Mouse (Mus musculus) limb, embryonic 11.5 days (tissue): ENCODE results near the gene Pde3a. TPM values are rescaled to one million over a fixed set of nuclear protein-coding genes. Genes with fewer than 3 reads are reported as not detected.

ENCODE experiments used
- ATAC-seq: fragments of 200-750 bp; cut with Nextera tagmentation; 2 replicates; pipeline ENCODE4 v1.8.0; 2017; ENCODE audit warnings: low read depth; ENCODE audit not compliant: insufficient number of reproducible peaks, low FRiP score, low TSS enrichment
- DNase-seq: peaks from one replicate; pipeline ENCODE4 v3.0.0-alpha.2; 2015; ENCODE audit warnings: low spot score
- H3K27ac ChIP-seq: fragments of 300-500 bp; sonication (generic); replicated peaks from 2 replicates; pipeline ENCODE4 v1.5.1; 2014; ENCODE audit warnings: low read depth, mild to moderate bottlenecking, low read length
- H3K27me3 ChIP-seq: fragments of 300-500 bp; sonication (generic); 2 replicates; pipeline ENCODE4 v1.6.1; 2014; ENCODE audit warnings: mild to moderate bottlenecking, low read length, mixed read lengths; ENCODE audit not compliant: control insufficient read depth, insufficient read depth
- H3K36me3 ChIP-seq: fragments of 300-500 bp; sonication (generic); 2 replicates; pipeline ENCODE4 v1.6.1; 2014; ENCODE audit warnings: mild to moderate bottlenecking, low read length, moderate library complexity, mixed read lengths; ENCODE audit not compliant: control insufficient read depth, insufficient read depth
- H3K4me1 ChIP-seq: fragments of 300-500 bp; sonication (generic); 2 replicates; pipeline ENCODE4 v1.6.1; 2014; ENCODE audit warnings: low read length, mixed read lengths; ENCODE audit not compliant: control insufficient read depth, insufficient read depth
- H3K4me2 ChIP-seq: fragments of 300-500 bp; sonication (generic); 2 replicates; pipeline ENCODE4 v1.6.1; 2014; ENCODE audit warnings: low read depth, mild to moderate bottlenecking, moderate library complexity; ENCODE audit not compliant: severe bottlenecking
- H3K4me3 ChIP-seq: fragments of 300-500 bp; sonication (generic); 2 replicates; pipeline ENCODE4 v1.5.1; 2014; ENCODE audit warnings: low read depth, low read length
- H3K9ac ChIP-seq: fragments of 300-500 bp; sonication (generic); 2 replicates; pipeline ENCODE4 v1.6.1; 2014; ENCODE audit warnings: mild to moderate bottlenecking, low read length
- H3K9me3 ChIP-seq: fragments of 300-500 bp; sonication (generic); 2 replicates; pipeline ENCODE4 v1.6.1; 2016; ENCODE audit warnings: low read length; ENCODE audit not compliant: control insufficient read depth
- WGBS: fragments of 180-500 bp; shearing (Covaris S2); extraction: QIAGEN DNeasy Blood & Tissue Kit; methylation state at CpG from one replicate; pipeline ENCODE4 v1.1.7; 2014; 5-methylcytosine and 5-hydroxymethylcytosine counted together
- polyA plus RNA-seq: library from polyadenylated mRNA; unstranded; fragments of >200 nt; fragmentation: Nextera tagmentation; extraction: Ambion mirVana; gene quantifications from 2 replicates; pipeline ENCODE4 v1.2.1, GENCODE M21; 2014

Gene Pde3a
- polyA plus RNA-seq, 1 experiment from 2014 or later, result 3.3 TPM

GRCm38 (mm10) chr6:141271579-141271978 lies 22.5 kb downstream of the Pde3a start:
- Histone ChIP-seq H3K4me2 (no peak overlapping the region), H3K9ac (no peak overlapping the region), H3K27ac (no peak overlapping the region), H3K4me3 (no peak overlapping the region), H3K4me1 (no peaks in the 10 kb centered on the region), H3K27me3 (no peaks in the 10 kb centered on the region), H3K9me3 (no peaks in the 10 kb centered on the region), H3K36me3 (no peaks in the 10 kb centered on the region)
- no peak for DNase-seq
- ATAC-seq, result no peak
- WGBS, result 95% methylated on average over 3 of the region's 3 CpGs

GRCm38 (mm10) chr6:141273685-141274084 lies 24.6 kb downstream of the Pde3a start:
- Histone ChIP-seq H3K4me2 (no peak overlapping the region), H3K4me3 (no peak overlapping the region), H3K9me3 (no peaks in the 10 kb centered on the region), H3K9ac (no peak overlapping the region), H3K4me1 (no peaks in the 10 kb centered on the region), H3K27ac (no peak overlapping the region), H3K36me3 (no peaks in the 10 kb centered on the region), H3K27me3 (no peaks in the 10 kb centered on the region)
- no peak for DNase-seq
- no peak for ATAC-seq
- 84% methylated on average over 6 of the region's 6 CpGs for WGBS

GRCm38 (mm10) chr6:141281685-141282084 lies 32.6 kb downstream of the Pde3a start:
- no peak overlapping the region for H3K9ac ChIP-seq
- no peaks in the 10 kb centered on the region for H3K27me3 ChIP-seq
- H3K9me3 ChIP-seq, result no peaks in the 10 kb centered on the region
- DNase-seq (no peak), ATAC-seq (no peak)
- H3K27ac ChIP-seq, result no peak overlapping the region
- H3K36me3 ChIP-seq, result no peaks in the 10 kb centered on the region
- H3K4me2 ChIP-seq, result no peak overlapping the region
- H3K4me1 ChIP-seq, result no peaks in the 10 kb centered on the region
- H3K4me3 ChIP-seq, result no peak overlapping the region
- WGBS, result 66% methylated on average over 3 of the region's 3 CpGs

DNA sequence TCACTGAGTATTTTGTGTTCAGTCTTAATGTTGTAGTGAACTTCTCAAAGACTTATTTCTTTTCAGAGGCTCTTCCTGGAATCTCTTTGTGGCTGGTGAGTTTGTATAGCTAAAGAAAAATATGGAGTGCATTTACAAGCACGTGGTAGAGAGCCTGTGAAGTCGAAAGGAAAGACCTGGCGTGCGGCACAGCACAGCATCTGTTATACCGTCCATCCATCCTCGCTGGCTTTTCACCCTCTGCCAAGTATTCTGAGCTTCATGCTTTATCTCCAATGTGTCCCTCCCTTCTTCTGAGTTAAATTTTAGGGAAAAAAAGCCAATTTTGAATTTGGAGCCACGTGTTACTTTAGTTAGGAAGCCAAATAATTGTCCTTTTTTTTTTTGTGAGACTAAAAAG lies 33.7 kb downstream of the Pde3a start:
- 84% methylated on average over 7 of the region's 7 CpGs for WGBS
- Histone ChIP-seq H3K9ac (no peak overlapping the region), H3K27me3 (no peaks in the 10 kb centered on the region), H3K27ac (no peak overlapping the region), H3K4me1 (no peaks in the 10 kb centered on the region), H3K4me3 (no peak overlapping the region), H3K9me3 (no peaks in the 10 kb centered on the region), H3K36me3 (no peaks in the 10 kb centered on the region), H3K4me2 (no peak overlapping the region)
- DNase-seq (no peak), ATAC-seq (no peak)

DNA sequence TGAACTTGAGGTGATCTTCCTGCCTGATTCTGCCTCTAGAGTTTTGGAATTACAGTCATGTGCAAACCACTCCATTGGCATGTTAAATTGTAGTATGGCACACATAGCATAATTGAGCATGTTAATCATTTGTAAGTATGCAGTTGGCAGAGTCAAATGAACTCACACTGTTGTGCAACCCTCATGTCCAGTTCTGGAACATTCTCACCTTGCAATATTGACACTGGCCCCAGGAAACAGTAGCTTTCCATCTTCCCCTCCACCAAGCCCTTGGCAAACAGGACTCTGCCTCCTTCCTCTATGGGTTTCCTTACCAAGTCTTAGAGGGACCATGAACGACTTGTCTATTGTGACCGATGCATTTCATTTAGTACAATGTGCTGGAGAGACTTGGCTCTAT lies 42.1 kb downstream of the Pde3a start:
- Histone ChIP-seq H3K9me3 (no peaks in the 10 kb centered on the region), H3K4me2 (no peak overlapping the region), H3K4me3 (no peak overlapping the region), H3K27ac (no peak overlapping the region), H3K36me3 (no peaks in the 10 kb centered on the region), H3K27me3 (no peaks in the 10 kb centered on the region), H3K9ac (no peak overlapping the region), H3K4me1 (no peaks in the 10 kb centered on the region)
- ATAC-seq (no peak), DNase-seq (no peak)
- WGBS, result 98% methylated on average over 2 of the region's 2 CpGs

- no peaks in the 10 kb centered on the region for H3K36me3 ChIP-seq
- no peaks in the 10 kb centered on the region for H3K4me1 ChIP-seq
- 93% methylated on average over 10 of the region's 10 CpGs for WGBS
- no peak overlapping the region for H3K4me3 ChIP-seq
- no peak overlapping the region for H3K9ac ChIP-seq
- no peaks in the 10 kb centered on the region for H3K27me3 ChIP-seq
- no peak for ATAC-seq
- no peak for DNase-seq
- H3K9me3 ChIP-seq, result no peaks in the 10 kb centered on the region
- no peak overlapping the region for H3K4me2 ChIP-seq
- no peak overlapping the region for H3K27ac ChIP-seq
Observed at GRCm38 (mm10) chr6:141292826-141293459, 43.9 kb downstream of the Pde3a start.

DNA sequence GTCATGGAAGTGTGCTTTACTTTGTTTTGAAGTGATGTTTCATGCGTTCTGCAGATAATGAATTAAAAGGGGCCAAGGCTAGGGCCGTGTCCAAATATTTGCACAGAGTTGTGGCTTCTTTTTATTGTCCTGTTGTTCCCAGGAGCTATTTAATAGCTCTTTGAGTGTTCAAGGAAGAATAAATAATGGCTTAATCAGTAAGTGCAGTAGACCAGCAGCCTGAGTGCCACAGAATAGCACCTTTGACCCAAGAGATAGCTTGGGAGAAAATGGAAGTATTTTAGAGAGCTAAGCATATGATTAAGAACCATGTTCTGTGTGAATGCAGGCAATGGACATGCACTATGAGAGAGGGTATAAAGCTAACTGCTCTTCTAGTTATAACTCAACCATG lies 44.4 kb downstream of the Pde3a start:
- H3K9ac ChIP-seq, result no peak overlapping the region
- H3K4me1 ChIP-seq, result no peaks in the 10 kb centered on the region
- no peaks in the 10 kb centered on the region for H3K9me3 ChIP-seq
- WGBS, result 84% methylated on average over 2 of the region's 2 CpGs
- H3K4me2 ChIP-seq, result no peak overlapping the region
- H3K27ac ChIP-seq, result no peak overlapping the region
- no peak overlapping the region for H3K4me3 ChIP-seq
- no peaks in the 10 kb centered on the region for H3K36me3 ChIP-seq
- no peak for ATAC-seq
- H3K27me3 ChIP-seq, result no peaks in the 10 kb centered on the region
- DNase-seq, result no peak

- no peak for DNase-seq
- Histone ChIP-seq H3K4me3 (no peak overlapping the region), H3K4me2 (no peak overlapping the region), H3K36me3 (no peaks in the 10 kb centered on the region), H3K4me1 (no peaks in the 10 kb centered on the region), H3K27ac (no peak overlapping the region), H3K9ac (no peak overlapping the region), H3K9me3 (no peaks in the 10 kb centered on the region), H3K27me3 (no peaks in the 10 kb centered on the region)
- 87% methylated on average over 3 of the region's 3 CpGs for WGBS
- no peak for ATAC-seq
Observed at GRCm38 (mm10) chr6:141295264-141295663, 46.2 kb downstream of the Pde3a start.
